ENCODE assay signal across 34 mouse cellular contexts in genomic region chr3:57963965-57964364, GRCm38 (mm10).
"Had no signal": no experiment of that assay in that cellular context is flagged by ENCODE, and none has a peak within 500 bp of the region (broad histone marks: within the 10 kb centered on the region; RNA-seq: fewer than 3 reads in every experiment).

No protein-coding gene starts in this region.

- H3K9me3 ChIP-seq: heart, embryonic 15.5 days; hindbrain, embryonic 15.5 days; intestine, embryonic 15.5 days; kidney, embryonic 15.5 days had no signal

- DNase-seq: heart, postnatal 14 days; heart, postnatal 36 days; heart, postnatal 4 days; kidney, adult 11 months; kidney, adult 18-20 months; kidney, adult 2 months; kidney, adult 8-10 months; kidney, adult 9 months; kidney, postnatal 10 days; kidney, postnatal 14 days; kidney, postnatal 25 days; kidney, postnatal 36 days; kidney, postnatal 4 days; layer of hippocampus, adult 9-11 months; layer of hippocampus, postnatal 36 days had no signal

- H3K9ac ChIP-seq: heart, embryonic 12.5 days; heart, embryonic 13.5 days; heart, embryonic 15.5 days; hindbrain, embryonic 12.5 days; hindbrain, embryonic 13.5 days; hindbrain, embryonic 14.5 days; hindbrain, embryonic 15.5 days; intestine, embryonic 15.5 days; kidney, embryonic 15.5 days had no signal

- H3K27ac ChIP-seq: heart, embryonic 13.5 days; heart, embryonic 15.5 days; hindbrain, embryonic 10.5 days; hindbrain, embryonic 12.5 days; hindbrain, embryonic 13.5 days; hindbrain, embryonic 14.5 days; hindbrain, embryonic 15.5 days; hindbrain, postnatal 0 days; intestine, embryonic 15.5 days; kidney, embryonic 15.5 days; kidney, postnatal 0 days; layer of hippocampus, adult 2 months; left cerebral cortex, adult 2 months had no signal

- ATAC-seq: hindbrain, embryonic 16.5 days; hindbrain, postnatal 0 days; inflammation-experienced regulatory T-cells, adult 6 months; intestine, embryonic 15.5 days; intestine, embryonic 16.5 days; intestine, postnatal 0 days had no signal

- H3K36me3 ChIP-seq: heart, embryonic 12.5 days; heart, embryonic 13.5 days; heart, embryonic 15.5 days; hindbrain, embryonic 10.5 days; hindbrain, embryonic 12.5 days; hindbrain, embryonic 13.5 days; hindbrain, embryonic 15.5 days; intestine, embryonic 15.5 days; kidney, embryonic 15.5 days had no signal

- H3K4me2 ChIP-seq: heart, embryonic 11.5 days; heart, embryonic 12.5 days; heart, embryonic 13.5 days; heart, embryonic 15.5 days; hindbrain, embryonic 12.5 days; hindbrain, embryonic 13.5 days; hindbrain, embryonic 14.5 days; hindbrain, embryonic 15.5 days; intestine, embryonic 15.5 days; kidney, embryonic 15.5 days had no signal

- H3K4me3 ChIP-seq: heart, embryonic 12.5 days; heart, embryonic 13.5 days; heart, embryonic 15.5 days; hindbrain, embryonic 10.5 days; hindbrain, embryonic 12.5 days; hindbrain, embryonic 13.5 days; hindbrain, embryonic 15.5 days; intestine, embryonic 15.5 days; kidney, embryonic 15.5 days; layer of hippocampus, adult 2 months; left cerebral cortex, adult 2 months had no signal

- H3K27me3 ChIP-seq: heart, embryonic 12.5 days; heart, embryonic 13.5 days; heart, embryonic 15.5 days; hindbrain, embryonic 12.5 days; hindbrain, embryonic 13.5 days; hindbrain, embryonic 15.5 days; intestine, embryonic 15.5 days; kidney, embryonic 15.5 days had no signal

- H3K4me1 ChIP-seq: heart, embryonic 12.5 days; heart, embryonic 13.5 days; heart, embryonic 15.5 days; hindbrain, embryonic 10.5 days; hindbrain, embryonic 12.5 days; hindbrain, embryonic 13.5 days; hindbrain, embryonic 15.5 days; intestine, embryonic 15.5 days; kidney, embryonic 15.5 days had no signal
